Mouse (Mus musculus) granulocyte monocyte progenitor cell, adult 5-6 weeks (primary cell): ENCODE results near the gene Gm21693. TPM values are rescaled to one million over a fixed set of nuclear protein-coding genes. Genes with fewer than 3 reads are reported as not detected.
"Not testable (repeated sequence)": the region's sequence is repeated elsewhere in the genome, so short reads cannot be mapped to it uniquely, and the experiment has no call there.

ENCODE experiments used
- ATAC-seq: replicated peaks from 2 replicates; pipeline ENCODE4 v1.8.0; 2016; ENCODE audit warnings: mild to moderate bottlenecking, moderate TSS enrichment, inconsistent platforms; ENCODE audit not compliant: poor library complexity, severe bottlenecking
- total RNA-seq, 2 experiments: library from RNA; stranded (forward) in 1 of 2; stranded (reverse) in 1 of 2; fragments of 200-712, 200-1000 nt in 1 of 2; fragments of >200 nt in 1 of 2; fragmentation: Nextera tagmentation in 1 of 2; gene quantifications; 2 replicates each; pipeline ENCODE4 v1.2.3; 2014 to 2017

Gm21693 gene
- total RNA-seq (2014; fragmentation: Nextera tagmentation) (not detected in 2 replicates), total RNA-seq (2017) (not detected in 2 replicates)

DNA sequence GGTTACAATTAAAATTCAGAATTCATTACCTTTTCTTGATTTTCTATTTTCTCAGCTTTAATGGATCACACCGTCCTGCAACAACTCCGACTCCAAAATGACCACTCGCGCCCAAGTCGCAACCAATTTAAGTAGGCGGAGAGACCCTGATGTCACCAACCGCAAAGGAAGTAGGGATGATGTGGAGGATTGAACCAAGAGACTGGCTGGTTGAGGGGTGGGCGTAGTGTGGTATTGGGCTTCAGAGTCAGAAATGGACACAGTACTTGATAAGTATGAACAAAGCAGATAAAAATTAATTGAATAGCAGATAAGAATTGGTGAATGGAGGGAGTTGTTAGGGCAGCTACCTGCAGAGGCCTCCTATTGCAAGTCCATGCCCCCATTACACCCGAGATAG is at the start of gene Gm21693:
Gm21693 (minus strand) TSS at position 101 of the 400 bp plus-strand sequence.
- ATAC-seq = not testable (repeated sequence)

DNA sequence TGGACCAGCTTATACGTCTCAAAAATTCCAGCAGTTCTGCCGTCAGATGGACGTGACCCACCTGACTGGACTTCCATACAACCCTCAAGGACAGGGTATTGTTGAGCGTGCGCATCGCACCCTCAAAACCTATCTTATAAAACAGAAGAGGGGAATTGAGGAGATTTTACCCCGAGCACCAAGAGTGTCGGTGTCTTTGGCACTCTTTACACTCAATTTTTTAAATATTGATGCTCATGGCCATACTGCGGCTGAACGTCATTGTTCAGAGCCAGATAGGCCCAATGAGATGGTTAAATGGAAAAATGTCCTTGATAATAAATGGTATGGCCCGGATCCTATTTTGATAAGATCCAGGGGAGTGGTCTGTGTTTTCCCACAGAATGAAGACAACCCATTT is 4.5 kb downstream of the Gm21693 start:
- ATAC-seq = not testable (repeated sequence)

DNA sequence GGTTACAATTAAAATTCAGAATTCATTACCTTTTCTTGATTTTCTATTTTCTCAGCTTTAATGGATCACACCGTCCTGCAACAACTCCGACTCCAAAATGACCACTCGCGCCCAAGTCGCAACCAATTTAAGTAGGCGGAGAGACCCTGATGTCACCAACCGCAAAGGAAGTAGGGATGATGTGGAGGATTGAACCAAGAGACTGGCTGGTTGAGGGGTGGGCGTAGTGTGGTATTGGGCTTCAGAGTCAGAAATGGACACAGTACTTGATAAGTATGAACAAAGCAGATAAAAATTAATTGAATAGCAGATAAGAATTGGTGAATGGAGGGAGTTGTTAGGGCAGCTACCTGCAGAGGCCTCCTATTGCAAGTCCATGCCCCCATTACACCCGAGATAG is 38.8 kb downstream of the Gm21693 start, which contains the start of gene Gm21677:
Gm21677 (minus strand) TSS at position 101 of the 400 bp plus-strand sequence.
- ATAC-seq = not testable (repeated sequence)

Other genes starting within 250 kb of the Gm21693 start
- not detected in 2 replicates for gene Gm21677, start 38.9 kb downstream of the Gm21693 start, total RNA-seq (2014; fragmentation: Nextera tagmentation)
- gene Gm21677, start 38.9 kb downstream of the Gm21693 start, total RNA-seq (2017) = not detected in 2 replicates
- not detected in 2 replicates for gene Gm21704, start 64.8 kb upstream of the Gm21693 start, total RNA-seq (2014; fragmentation: Nextera tagmentation)
- not detected in 2 replicates for gene Gm21704, start 64.8 kb upstream of the Gm21693 start, total RNA-seq (2017)
- not detected in 2 replicates for gene Gm21708, start 64.8 kb upstream of the Gm21693 start, total RNA-seq (2014; fragmentation: Nextera tagmentation)
- not detected in 2 replicates for gene Gm21708, start 64.8 kb upstream of the Gm21693 start, total RNA-seq (2017)